Mouse (Mus musculus): ENCODE measurements around the gene Fam98c. TPM values are rescaled to one million over a fixed set of nuclear protein-coding genes. Genes with fewer than 3 reads are reported as not detected.
"Not testable (repeated sequence)": the region's sequence is repeated elsewhere in the genome, so short reads cannot be mapped to it uniquely, and the experiment has no call there.

Fam98c gene
- polyA plus RNA-seq, 1 experiment from 2014 or later: 21.8 TPM

DNA sequence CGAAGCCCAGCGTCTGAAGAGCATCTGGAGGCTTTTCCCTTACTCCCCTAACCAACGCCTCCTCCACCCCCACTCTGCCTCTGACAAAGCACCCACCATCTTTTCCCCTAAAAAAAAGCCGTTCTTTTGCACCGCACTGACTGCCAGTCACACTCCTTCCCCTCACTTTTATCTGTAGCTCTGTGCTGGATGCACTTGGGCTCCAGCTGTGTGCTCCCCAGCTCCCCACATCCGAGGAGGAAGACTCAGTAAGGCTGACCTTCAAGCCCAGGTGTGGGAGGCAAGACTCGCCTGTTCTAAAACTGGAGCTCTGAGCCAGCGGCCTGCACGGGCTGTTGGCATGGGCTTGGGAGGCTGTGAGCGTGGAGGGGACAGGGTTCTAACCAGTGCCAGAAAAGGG lies 4.5 kb downstream of the Fam98c start:
- no peak overlapping the region for H3K27ac ChIP-seq
- H3K9me3 ChIP-seq: no peaks in the 10 kb centered on the region
- H3K27me3 ChIP-seq (replicated peaks): no peaks in the 10 kb centered on the region
- peaks cover 9% of the 10 kb centered on the region for H3K4me1 ChIP-seq
- WGBS: 65% methylated on average over 10 of the region's 10 CpGs
- ATAC-seq (replicated peaks): no peak
- H3K36me3 ChIP-seq (replicated peaks): no peaks in the 10 kb centered on the region
- H3K9ac ChIP-seq: no peak overlapping the region
- H3K4me3 ChIP-seq: no peak overlapping the region
- no peak overlapping the region for H3K4me2 ChIP-seq

- Histone ChIP-seq H3K4me1 (no peaks in the 10 kb centered on the region), H3K27ac (no peak overlapping the region), H3K4me2 (no peak overlapping the region), H3K36me3 (replicated peaks) (no peaks in the 10 kb centered on the region), H3K9me3 (no peaks in the 10 kb centered on the region), H3K4me3 (no peak overlapping the region), H3K27me3 (replicated peaks) (no peaks in the 10 kb centered on the region), H3K9ac (no peak overlapping the region)
- 90% methylated on average over 15 of the region's 15 CpGs for WGBS
- no peak for ATAC-seq (replicated peaks)
These were observed 7.3 kb downstream of the Fam98c start for GRCm38 (mm10) chr7:29148771-29149170.

- Histone ChIP-seq H3K27ac (no peak overlapping the region), H3K27me3 (replicated peaks) (no peaks in the 10 kb centered on the region), H3K4me3 (no peak overlapping the region), H3K9me3 (no peaks in the 10 kb centered on the region), H3K4me2 (no peak overlapping the region), H3K36me3 (replicated peaks) (no peaks in the 10 kb centered on the region), H3K9ac (no peak overlapping the region), H3K4me1 (no peaks in the 10 kb centered on the region)
- ATAC-seq (replicated peaks): no peak
- WGBS: 89% methylated on average over 7 of the region's 7 CpGs
These were observed 9.2 kb downstream of the Fam98c start for GRCm38 (mm10) chr7:29146625-29147367.

- Histone ChIP-seq H3K27me3 (replicated peaks) (no peaks in the 10 kb centered on the region), H3K4me1 (no peaks in the 10 kb centered on the region), H3K9ac (no peak overlapping the region), H3K9me3 (no peaks in the 10 kb centered on the region), H3K4me2 (no peak overlapping the region), H3K36me3 (replicated peaks) (no peaks in the 10 kb centered on the region), H3K4me3 (no peak overlapping the region), H3K27ac (no peak overlapping the region)
- ATAC-seq (replicated peaks): no peak
- WGBS: 89% methylated on average over 4 of the region's 4 CpGs
These were observed 12.0 kb downstream of the Fam98c start for GRCm38 (mm10) chr7:29144006-29144405.

GRCm38 (mm10) chr7:29141416-29141815 lies 14.6 kb downstream of the Fam98c start:
- Histone ChIP-seq H3K4me1 (no peaks in the 10 kb centered on the region), H3K27ac (no peak overlapping the region), H3K4me2 (no peak overlapping the region), H3K9me3 (no peaks in the 10 kb centered on the region), H3K27me3 (replicated peaks) (no peaks in the 10 kb centered on the region), H3K9ac (no peak overlapping the region), H3K36me3 (replicated peaks) (no peaks in the 10 kb centered on the region), H3K4me3 (no peak overlapping the region)
- 88% methylated on average over 8 of the region's 8 CpGs for WGBS
- ATAC-seq (replicated peaks): no peak

DNA sequence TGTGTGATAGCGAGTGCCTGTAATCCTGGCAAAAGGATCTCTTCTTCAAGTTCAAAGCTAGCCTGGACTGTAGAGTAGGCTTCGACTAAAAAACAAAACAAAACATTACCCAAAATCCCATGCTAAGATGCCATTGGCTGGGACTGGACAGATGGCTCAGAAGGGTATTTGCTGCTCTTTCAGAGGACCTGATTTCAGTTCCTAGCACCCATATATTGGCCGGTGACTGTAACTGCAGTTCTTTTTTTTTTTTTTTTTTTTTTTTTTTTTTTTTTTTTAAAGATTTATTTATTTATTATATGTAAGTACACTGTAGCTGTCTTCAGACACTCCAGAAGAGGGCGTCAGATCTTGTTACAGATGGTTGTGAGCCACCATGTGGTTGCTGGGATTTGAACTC lies 16.8 kb downstream of the Fam98c start:
- not testable (repeated sequence) for H3K27ac ChIP-seq; H3K4me3 ChIP-seq; H3K9me3 ChIP-seq; H3K27me3 ChIP-seq (replicated peaks); H3K4me2 ChIP-seq; H3K4me1 ChIP-seq; H3K9ac ChIP-seq; ATAC-seq (replicated peaks); H3K36me3 ChIP-seq (replicated peaks)
- 86% methylated on average over 3 of the region's 4 CpGs for WGBS

GRCm38 (mm10) chr7:29137429-29137828 lies 18.6 kb downstream of the Fam98c start:
- Histone ChIP-seq H3K9ac (no peak overlapping the region), H3K36me3 (replicated peaks) (no peaks in the 10 kb centered on the region), H3K9me3 (no peaks in the 10 kb centered on the region), H3K27ac (no peak overlapping the region), H3K27me3 (replicated peaks) (peaks cover 7% of the 10 kb centered on the region), H3K4me1 (peaks cover 4% of the 10 kb centered on the region; the same call in 1 of the 2 replicates), H3K4me3 (no peak overlapping the region), H3K4me2 (no peak overlapping the region)
- ATAC-seq (replicated peaks): no peak
- 49% methylated on average over 16 of the region's 16 CpGs for WGBS

DNA sequence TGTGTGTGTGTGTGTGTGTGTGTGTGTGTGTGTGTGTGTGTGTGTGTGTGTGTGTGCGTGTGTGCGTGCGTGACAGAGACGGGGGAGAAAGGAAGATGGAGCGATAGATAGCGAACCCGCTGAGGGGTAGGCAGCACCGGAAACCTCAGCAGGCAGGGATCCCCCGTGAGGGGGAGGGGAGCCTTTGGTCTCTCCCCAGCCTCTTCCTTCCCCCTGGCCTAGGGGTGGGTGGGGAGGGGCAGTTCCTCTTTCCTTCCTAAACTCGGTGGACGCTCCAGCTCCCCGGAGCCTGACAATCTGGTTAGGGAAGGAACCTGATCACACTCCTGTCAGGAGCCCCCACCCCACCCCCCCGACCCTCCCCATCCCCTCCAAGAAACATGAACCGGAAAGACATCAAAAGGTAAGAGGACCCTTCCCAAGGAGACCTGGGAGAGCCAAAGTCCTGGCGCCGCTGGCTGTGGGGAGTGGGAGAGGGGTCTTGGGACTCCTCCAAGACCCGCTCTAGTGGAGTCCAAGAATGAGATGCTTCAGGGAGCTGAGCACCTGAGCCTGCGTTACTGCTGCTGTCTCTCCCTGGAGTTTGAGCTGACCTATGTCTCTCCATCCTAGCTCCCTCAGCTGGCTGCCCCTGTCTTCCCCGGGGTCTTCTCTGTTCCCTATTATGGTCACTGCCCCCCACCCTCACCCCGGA lies 21.2 kb downstream of the Fam98c start, which contains the start of gene Rasgrp4:
Rasgrp4 (plus strand) TSS at position 159 of the 694 bp plus-strand sequence.
- Histone ChIP-seq H3K4me3 (peak within 1 kb of the TSS; percentile 22), H3K9ac (no peak within 1 kb of the TSS), H3K4me1 (peaks cover 4% of the 10 kb centered on the region; the same call in 1 of the 2 replicates), H3K27ac (no peak within 1 kb of the TSS), H3K36me3 (replicated peaks) (no peaks in the 10 kb centered on the region), H3K4me2 (peak within 1 kb of the TSS; percentile 51), H3K9me3 (no peaks in the 10 kb centered on the region), H3K27me3 (replicated peaks) (peaks cover 7% of the 10 kb centered on the region)
- WGBS: under 1% methylated on average over 12 of the region's 20 CpGs
- 0 out of 2 replicates have a peak, but pooled peaks have one; percentile 39 for ATAC-seq (replicated peaks)

DNA sequence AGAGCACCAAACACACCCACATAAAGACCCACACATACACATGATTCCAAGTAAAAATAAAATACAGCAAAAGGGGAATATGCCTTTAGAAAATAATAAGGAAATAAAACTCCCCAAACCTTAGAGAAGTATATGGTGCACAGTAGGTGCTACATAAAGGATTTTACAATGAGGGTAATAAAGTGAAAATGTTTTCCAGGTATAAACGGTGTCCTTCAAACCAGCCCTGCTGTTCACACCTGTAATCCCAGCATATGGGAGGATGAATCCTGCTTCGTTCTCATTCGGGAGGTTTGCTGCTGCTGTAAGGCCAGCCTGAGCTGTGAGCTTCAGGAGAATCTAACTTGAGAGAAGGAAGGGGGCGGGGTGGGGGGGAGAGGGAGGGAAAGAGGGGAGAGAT lies 21.8 kb downstream of the Fam98c start:
- H3K27me3 ChIP-seq (replicated peaks): peaks cover 7% of the 10 kb centered on the region
- H3K4me3 ChIP-seq: peak overlapping the region; percentile 22
- H3K36me3 ChIP-seq (replicated peaks): no peaks in the 10 kb centered on the region
- peak overlapping the region; percentile 51 for H3K4me2 ChIP-seq
- H3K9ac ChIP-seq: no peak overlapping the region
- H3K9me3 ChIP-seq: no peaks in the 10 kb centered on the region
- H3K27ac ChIP-seq: no peak overlapping the region
- H3K4me1 ChIP-seq: peaks cover 4% of the 10 kb centered on the region; the same call in 1 of the 2 replicates
- WGBS: 4% methylated on average over 4 of the region's 4 CpGs
- no peak for ATAC-seq (replicated peaks)

- no peak overlapping the region for H3K9ac ChIP-seq
- no peaks in the 10 kb centered on the region for H3K36me3 ChIP-seq (replicated peaks)
- ATAC-seq (replicated peaks): no peak
- 0 out of 2 replicates have a peak, but pooled peaks cover 7% of the 10 kb centered on the region for H3K4me1 ChIP-seq
- 0 out of 2 replicates have a peak, but pooled peaks cover 4% of the 10 kb centered on the region for H3K27me3 ChIP-seq (replicated peaks)
- no peak overlapping the region for H3K27ac ChIP-seq
- no peak overlapping the region for H3K4me2 ChIP-seq
- no peaks in the 10 kb centered on the region for H3K9me3 ChIP-seq
- H3K4me3 ChIP-seq: no peak overlapping the region
- WGBS: 51% methylated on average over 2 of the region's 2 CpGs
These were observed 27.3 kb downstream of the Fam98c start for GRCm38 (mm10) chr7:29128725-29129124.

GRCm38 (mm10) chr7:29126173-29126915 lies 29.7 kb downstream of the Fam98c start:
- Histone ChIP-seq H3K4me3 (no peak overlapping the region), H3K4me2 (no peak overlapping the region), H3K36me3 (replicated peaks) (no peaks in the 10 kb centered on the region), H3K27me3 (replicated peaks) (0 out of 2 replicates have a peak, but pooled peaks cover 4% of the 10 kb centered on the region), H3K9me3 (no peaks in the 10 kb centered on the region), H3K9ac (no peak overlapping the region), H3K27ac (no peak overlapping the region), H3K4me1 (0 out of 2 replicates have a peak, but pooled peaks cover 7% of the 10 kb centered on the region)
- ATAC-seq (replicated peaks): no peak
- 38% methylated on average over 7 of the region's 7 CpGs for WGBS

- 2% methylated on average over 16 of the region's 16 CpGs for WGBS
- peak within 1 kb of the TSS; percentile 19 for H3K4me3 ChIP-seq
- H3K4me2 ChIP-seq: peak within 1 kb of the TSS; percentile 49
- H3K4me1 ChIP-seq: 0 out of 2 replicates have a peak, but pooled peaks cover 7% of the 10 kb centered on the region
- no peak within 1 kb of the TSS for H3K9ac ChIP-seq
- H3K36me3 ChIP-seq (replicated peaks): no peaks in the 10 kb centered on the region
- ATAC-seq (replicated peaks): no peak; the same call in 1 of the 2 replicates
- no peaks in the 10 kb centered on the region for H3K9me3 ChIP-seq
- no peak within 1 kb of the TSS for H3K27ac ChIP-seq
- 0 out of 2 replicates have a peak, but pooled peaks cover 4% of the 10 kb centered on the region for H3K27me3 ChIP-seq (replicated peaks)
These were observed 31.1 kb downstream of the Fam98c start, which contains the start of gene Ryr1 for GRCm38 (mm10) chr7:29124970-29125369. TSS of gene Ryr1 (minus strand) at chr7:29125179.
